22 mouse cellular contexts compared by ENCODE assay signal in the genomic region with DNA sequence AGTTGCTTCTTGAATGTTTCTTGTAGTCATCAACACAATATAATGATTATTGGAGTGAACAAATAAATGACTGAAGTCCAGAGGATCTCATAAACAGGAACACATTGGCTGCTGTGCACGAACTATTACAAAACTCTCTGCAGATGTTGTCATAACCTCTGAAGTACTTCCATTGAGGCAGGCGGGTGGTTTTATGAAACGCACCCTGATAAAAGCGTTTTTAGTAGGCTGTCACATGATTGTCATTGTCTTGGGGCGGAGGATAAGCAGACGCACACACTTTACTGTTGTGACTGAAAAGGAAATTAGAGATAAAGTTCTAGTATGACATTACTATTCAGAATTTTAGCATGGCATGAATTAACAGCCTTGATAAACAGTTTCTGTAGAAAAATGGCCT.
A peak's percentile ranks its signal among the peaks of the same experiment; 100 is the strongest.
DNase-seq lines count a peak whose midpoint lies in the region; ATAC-seq and TF ChIP-seq lines count a peak whose summit lies in the region.
"Had no signal": no experiment of that assay in that cellular context is flagged by ENCODE, and none has a peak within 500 bp of the region (broad histone marks: within the 10 kb centered on the region; RNA-seq: fewer than 3 reads in every experiment).

No protein-coding gene starts in this region.

- DNase-seq in heart, embryonic 10.5 days (ENCODE audit: low spot score) = no peak
- no peak for DNase-seq in heart, adult 8-10 months (ENCODE audit: low spot score)
- DNase-seq in liver, embryonic 14.5 days (ENCODE audit: low read depth in 3 of 3, low spot score in 3 of 3) = peak; percentile 46 to 59 (median 57)
- no peak for DNase-seq in embryonic facial prominence, embryonic 10.5 days (ENCODE audit: low spot score)
- DNase-seq in cerebellum, postnatal 36 days = no peak
- DNase-seq: cerebellum, adult 9-10 months; embryo, embryonic 11 days; gastrocnemius, postnatal 25 days; heart, postnatal 14 days; kidney, adult 8-10 months; kidney, postnatal 14 days; lung, postnatal 14 days; right cerebral cortex, adult 18-20 months; thymus, postnatal 36 days had no signal

- peaks cover 26% of the 10 kb centered on the region for H3K4me1 ChIP-seq in heart, embryonic 10.5 days
- peaks cover 12% of the 10 kb centered on the region; the same call in 1 of the 2 replicates for H3K4me1 ChIP-seq in embryonic fibroblast, embryonic 13.5 days (ENCODE audit: control insufficient read depth, insufficient read depth, low read length)
- H3K4me1 ChIP-seq in liver, embryonic 14.5 days (replicated peaks; ENCODE audit: control insufficient read depth in 2 of 2, insufficient read depth in 2 of 2, low read length in 1 of 2) = peaks cover 31 to 35% of the 10 kb centered on the region in 2 experiments
- H3K4me1 ChIP-seq in embryonic facial prominence, embryonic 10.5 days = no peaks in the 10 kb centered on the region
- H3K4me1 ChIP-seq in midbrain, embryonic 13.5 days (replicated peaks) = no peaks in the 10 kb centered on the region
- H3K4me1 ChIP-seq: forebrain, embryonic 12.5 days; limb, embryonic 15.5 days; neural tube, embryonic 13.5 days had no signal

- WGBS in heart, embryonic 10.5 days = 62% methylated on average over 6 of the region's 6 CpGs
- WGBS in liver, embryonic 14.5 days (ENCODE audit: insufficient replicate concordance) = 11% methylated on average over 6 of the region's 6 CpGs
- WGBS in embryonic facial prominence, embryonic 10.5 days = 90% methylated on average over 6 of the region's 6 CpGs
- WGBS in midbrain, embryonic 13.5 days = 95% methylated on average over 6 of the region's 6 CpGs

- H3K36me3 ChIP-seq in heart, embryonic 10.5 days = 0 out of 2 replicates have a peak, but pooled peaks cover 3% of the 10 kb centered on the region
- peaks cover 14% of the 10 kb centered on the region for H3K36me3 ChIP-seq in liver, embryonic 14.5 days (replicated peaks; ENCODE audit: control insufficient read depth, insufficient read depth, low read depth)
- H3K36me3 ChIP-seq in embryonic facial prominence, embryonic 10.5 days (replicated peaks) = peaks cover 11% of the 10 kb centered on the region; the same call in 1 of the 2 replicates
- no peaks in the 10 kb centered on the region for H3K36me3 ChIP-seq in midbrain, embryonic 13.5 days
- H3K36me3 ChIP-seq: embryonic facial prominence, embryonic 15.5 days; forebrain, embryonic 12.5 days; hindbrain, embryonic 12.5 days; neural tube, embryonic 13.5 days had no signal

- no peak for TF ChIP-seq POLR2A in embryonic fibroblast, embryonic 13.5 days (IDR thresholded peaks at IDR 0.05; ENCODE audit: low read depth, low read length)

- no peaks in the 10 kb centered on the region for H3K27me3 ChIP-seq in heart, embryonic 10.5 days (ENCODE audit: insufficient read depth, poor library complexity, severe bottlenecking)
- no peaks in the 10 kb centered on the region for H3K27me3 ChIP-seq in liver, embryonic 14.5 days (ENCODE audit: control insufficient read depth, insufficient read depth, low read length)
- H3K27me3 ChIP-seq in embryonic facial prominence, embryonic 10.5 days (replicated peaks; ENCODE audit: low read depth, poor library complexity, severe bottlenecking) = no peaks in the 10 kb centered on the region
- H3K27me3 ChIP-seq in midbrain, embryonic 13.5 days = no peaks in the 10 kb centered on the region
- H3K27me3 ChIP-seq: embryonic facial prominence, embryonic 15.5 days; forebrain, embryonic 12.5 days; hindbrain, embryonic 12.5 days; limb, embryonic 15.5 days; neural tube, embryonic 13.5 days had no signal

- no peak for TF ChIP-seq CTCF in embryonic fibroblast, embryonic 13.5 days (IDR thresholded peaks at IDR 0.05; ENCODE audit: borderline replicate concordance, insufficient read depth, low read length)
- TF ChIP-seq CTCF in liver, embryonic 14.5 days (IDR thresholded peaks at IDR 0.05; ENCODE audit: low read depth) = no peak

- H3K4me2 ChIP-seq in liver, embryonic 14.5 days (ENCODE audit: low read depth) = peak overlapping the region; percentile 57
- no peak overlapping the region for H3K4me2 ChIP-seq in midbrain, embryonic 13.5 days (replicated peaks)
- H3K4me2 ChIP-seq: embryonic facial prominence, embryonic 15.5 days; forebrain, embryonic 12.5 days; hindbrain, embryonic 12.5 days; limb, embryonic 15.5 days; midbrain, embryonic 11.5 days; neural tube, embryonic 13.5 days had no signal

- ATAC-seq in liver, embryonic 14.5 days (ENCODE audit: insufficient read depth) = no peak
- ATAC-seq in midbrain, embryonic 13.5 days = no peak

- H3K4me3 ChIP-seq in heart, embryonic 10.5 days = no peak overlapping the region
- H3K4me3 ChIP-seq in embryonic fibroblast, embryonic 13.5 days (ENCODE audit: insufficient read depth, low read length) = no peak overlapping the region
- H3K4me3 ChIP-seq in liver, embryonic 14.5 days (ENCODE audit: insufficient read depth in 1 of 2, low read depth in 2 of 2, low read length in 2 of 2) = 0 out of 4 replicates have a peak overlapping the region, but pooled peaks of 1 of the 2 experiments have one; percentile 2
- no peak overlapping the region for H3K4me3 ChIP-seq in embryonic facial prominence, embryonic 10.5 days
- no peak overlapping the region for H3K4me3 ChIP-seq in midbrain, embryonic 13.5 days (replicated peaks)
- H3K4me3 ChIP-seq: embryonic facial prominence, embryonic 15.5 days; forebrain, embryonic 12.5 days; hindbrain, embryonic 12.5 days; limb, embryonic 15.5 days; neural tube, embryonic 13.5 days had no signal

- no peak overlapping the region for H3K9ac ChIP-seq in liver, embryonic 14.5 days (replicated peaks)
- H3K9ac ChIP-seq in midbrain, embryonic 13.5 days (replicated peaks) = no peak overlapping the region
- H3K9ac ChIP-seq: embryonic facial prominence, embryonic 15.5 days; forebrain, embryonic 12.5 days; hindbrain, embryonic 12.5 days; limb, embryonic 15.5 days; neural tube, embryonic 13.5 days had no signal

- no peaks in the 10 kb centered on the region for H3K9me3 ChIP-seq in heart, embryonic 10.5 days
- no peaks in the 10 kb centered on the region for H3K9me3 ChIP-seq in liver, embryonic 14.5 days (ENCODE audit: control insufficient read depth, low read length)
- H3K9me3 ChIP-seq in embryonic facial prominence, embryonic 10.5 days = no peaks in the 10 kb centered on the region
- H3K9me3 ChIP-seq in midbrain, embryonic 13.5 days = no peaks in the 10 kb centered on the region
- H3K9me3 ChIP-seq: embryonic facial prominence, embryonic 15.5 days; forebrain, embryonic 12.5 days; hindbrain, embryonic 12.5 days; limb, embryonic 15.5 days; neural tube, embryonic 13.5 days had no signal

- TF ChIP-seq EP300 in liver, embryonic 14.5 days (IDR thresholded peaks at IDR 0.05; ENCODE audit: low read depth) = peak; percentile 81

- H3K27ac ChIP-seq in heart, embryonic 10.5 days = peak overlapping the region; percentile 30; the same call in 1 of the 2 replicates
- H3K27ac ChIP-seq in embryonic fibroblast, embryonic 13.5 days (ENCODE audit: insufficient read depth, low read length) = peak overlapping the region; percentile 32; the same call in 1 of the 2 replicates
- peak overlapping the region; percentile 70 for H3K27ac ChIP-seq in liver, embryonic 14.5 days
- H3K27ac ChIP-seq in embryonic facial prominence, embryonic 10.5 days (replicated peaks) = no peak overlapping the region
- H3K27ac ChIP-seq in midbrain, embryonic 13.5 days = no peak overlapping the region
- H3K27ac ChIP-seq: embryonic facial prominence, embryonic 15.5 days; forebrain, embryonic 12.5 days; hindbrain, embryonic 12.5 days; limb, embryonic 15.5 days; neural tube, embryonic 13.5 days had no signal

Comparison
In these comparisons a context has a peak if more than half of its experiments do, and no peak if none do; other contexts are left out.
1. DNase-seq: peak in liver, embryonic 14.5 days (3 of 3); none in heart, embryonic 10.5 days (single experiment), heart, adult 8-10 months (single experiment), embryonic facial prominence, embryonic 10.5 days (single experiment) and cerebellum, postnatal 36 days (0 of 2).
2. H3K27ac ChIP-seq: peak in heart, embryonic 10.5 days (single experiment), embryonic fibroblast, embryonic 13.5 days (single experiment) and liver, embryonic 14.5 days (single experiment); none in embryonic facial prominence, embryonic 10.5 days (single experiment) and midbrain, embryonic 13.5 days (single experiment).